Mouse (Mus musculus): ENCODE measurements at regions not wholly inside any gene's neighbourhood (a gene's known extent, or its start where the extent isn't known, plus 50 kb on each side); places are given as distances from the start of the nearest gene placed in this dataset.

- Histone ChIP-seq H3K4me3 (ENCODE audit: insufficient read depth, poor library complexity, severe bottlenecking) (no peak overlapping the region), H3ac (ENCODE audit: control insufficient read depth, insufficient read length, low read depth) (no peak overlapping the region)
- TF ChIP-seq USF1 (IDR thresholded peaks at IDR 0.05; ENCODE audit: low read depth) (no peak), CTCF (IDR thresholded peaks at IDR 0.05; ENCODE audit: control insufficient read depth, insufficient read depth, insufficient read length) (no peak)
Observed at GRCm38 (mm10) chr13:90673079-90673478, 232.1 kb downstream of the Atp6ap1l start.

GRCm38 (mm10) chr13:90661567-90662141 is 243.5 kb downstream of the Atp6ap1l start:
- TF ChIP-seq CEBPB (IDR thresholded peaks at IDR 0.05; ENCODE audit: low read depth) (no peak), FOSL1 (IDR thresholded peaks at IDR 0.05; ENCODE audit: insufficient read depth, low read length, poor library complexity, severe bottlenecking) (no peak), MYOD1 (IDR thresholded peaks at IDR 0.05; ENCODE audit: control insufficient read depth, insufficient read length, low read depth) (no peak), USF1 (IDR thresholded peaks at IDR 0.05; ENCODE audit: low read depth) (no peak), CTCF (IDR thresholded peaks at IDR 0.05; ENCODE audit: control insufficient read depth, insufficient read depth, insufficient read length) (no peak)
- Histone ChIP-seq H3K4me3 (ENCODE audit: insufficient read depth, poor library complexity, severe bottlenecking) (no peak overlapping the region), H3K79me2 (ENCODE audit: control insufficient read depth, insufficient read depth) (no peaks in the 10 kb centered on the region), H3ac (ENCODE audit: control insufficient read depth, insufficient read length, low read depth) (no peak overlapping the region), H3K27me3 (ENCODE audit: control insufficient read depth, insufficient read depth, insufficient read length) (no peaks in the 10 kb centered on the region), H3K36me3 (ENCODE audit: control insufficient read depth, insufficient read depth) (no peaks in the 10 kb centered on the region), H3K79me3 (ENCODE audit: low read depth) (no peaks in the 10 kb centered on the region)

More at GRCm38 (mm10) chr13:90673079-90673478, 232.1 kb downstream of the Atp6ap1l start:
- H3K79me2 ChIP-seq (ENCODE audit: control insufficient read depth, insufficient read depth): no peaks in the 10 kb centered on the region
- no peaks in the 10 kb centered on the region for H3K79me3 ChIP-seq (ENCODE audit: low read depth)
- H3K36me3 ChIP-seq (ENCODE audit: control insufficient read depth, insufficient read depth): no peaks in the 10 kb centered on the region
- no peaks in the 10 kb centered on the region for H3K27me3 ChIP-seq (ENCODE audit: control insufficient read depth, insufficient read depth, insufficient read length)

- Histone ChIP-seq H3K4me3 (ENCODE audit: insufficient read depth, poor library complexity, severe bottlenecking) (no peak overlapping the region), H3K79me3 (ENCODE audit: low read depth) (no peaks in the 10 kb centered on the region), H3K27me3 (ENCODE audit: control insufficient read depth, insufficient read depth, insufficient read length) (no peaks in the 10 kb centered on the region), H3ac (ENCODE audit: control insufficient read depth, insufficient read length, low read depth) (no peak overlapping the region), H3K36me3 (ENCODE audit: control insufficient read depth, insufficient read depth) (no peaks in the 10 kb centered on the region), H3K79me2 (ENCODE audit: control insufficient read depth, insufficient read depth) (no peaks in the 10 kb centered on the region)
- TF ChIP-seq CTCF (IDR thresholded peaks at IDR 0.05; ENCODE audit: control insufficient read depth, insufficient read depth, insufficient read length) (no peak), MYOG (IDR thresholded peaks at IDR 0.05; ENCODE audit: control insufficient read depth, extremely low read depth, insufficient read length) (no peak), CEBPB (IDR thresholded peaks at IDR 0.05; ENCODE audit: low read depth) (no peak), FOSL1 (IDR thresholded peaks at IDR 0.05; ENCODE audit: insufficient read depth, low read length, poor library complexity, severe bottlenecking) (no peak), MAX (IDR thresholded peaks at IDR 0.05) (no peak), MYOD1 (IDR thresholded peaks at IDR 0.05; ENCODE audit: control insufficient read depth, insufficient read length, low read depth) (no peak), USF1 (IDR thresholded peaks at IDR 0.05; ENCODE audit: low read depth) (no peak)
Observed at GRCm38 (mm10) chr13:90660950-90661349, 244.2 kb downstream of the Atp6ap1l start.

- TF ChIP-seq MYOD1 (IDR thresholded peaks at IDR 0.05; ENCODE audit: control insufficient read depth, insufficient read length, low read depth): no peak
- Histone ChIP-seq H3K36me3 (ENCODE audit: control insufficient read depth, insufficient read depth) (no peaks in the 10 kb centered on the region), H3K79me2 (ENCODE audit: control insufficient read depth, insufficient read depth) (no peaks in the 10 kb centered on the region)
Observed at GRCm38 (mm10) chr13:90659087-90659486, 246.1 kb downstream of the Atp6ap1l start.

GRCm38 (mm10) chr13:90646356-90646755 is 258.8 kb downstream of the Atp6ap1l start:
- no peak for TF ChIP-seq CTCF (IDR thresholded peaks at IDR 0.05; ENCODE audit: control insufficient read depth, insufficient read depth, insufficient read length)
- TF ChIP-seq MYOD1 (IDR thresholded peaks at IDR 0.05; ENCODE audit: control insufficient read depth, insufficient read length, low read depth): no peak
- no peak for TF ChIP-seq CEBPB (IDR thresholded peaks at IDR 0.05; ENCODE audit: low read depth)
- no peak for TF ChIP-seq MAX (IDR thresholded peaks at IDR 0.05)
- TF ChIP-seq FOSL1 (IDR thresholded peaks at IDR 0.05; ENCODE audit: insufficient read depth, low read length, poor library complexity, severe bottlenecking): no peak
- no peak for TF ChIP-seq MYOG (IDR thresholded peaks at IDR 0.05; ENCODE audit: control insufficient read depth, extremely low read depth, insufficient read length)
- no peak for TF ChIP-seq USF1 (IDR thresholded peaks at IDR 0.05; ENCODE audit: low read depth)
- H3K79me2 ChIP-seq (ENCODE audit: control insufficient read depth, insufficient read depth): no peaks in the 10 kb centered on the region
- no peaks in the 10 kb centered on the region for H3K79me3 ChIP-seq (ENCODE audit: low read depth)
- H3K27me3 ChIP-seq (ENCODE audit: control insufficient read depth, insufficient read depth, insufficient read length): no peaks in the 10 kb centered on the region
- H3K36me3 ChIP-seq (ENCODE audit: control insufficient read depth, insufficient read depth): no peaks in the 10 kb centered on the region
- no peak overlapping the region for H3ac ChIP-seq (ENCODE audit: control insufficient read depth, insufficient read length, low read depth)
- H3K4me3 ChIP-seq (ENCODE audit: insufficient read depth, poor library complexity, severe bottlenecking): no peak overlapping the region

More at GRCm38 (mm10) chr13:90659087-90659486, 246.1 kb downstream of the Atp6ap1l start:
- Histone ChIP-seq H3K79me3 (ENCODE audit: low read depth) (no peaks in the 10 kb centered on the region), H3K27me3 (ENCODE audit: control insufficient read depth, insufficient read depth, insufficient read length) (no peaks in the 10 kb centered on the region), H3ac (ENCODE audit: control insufficient read depth, insufficient read length, low read depth) (no peak overlapping the region), H3K4me3 (ENCODE audit: insufficient read depth, poor library complexity, severe bottlenecking) (no peak overlapping the region)

- no peaks in the 10 kb centered on the region for H3K36me3 ChIP-seq (ENCODE audit: control insufficient read depth, insufficient read depth)
- no peak overlapping the region for H3ac ChIP-seq (ENCODE audit: control insufficient read depth, insufficient read length, low read depth)
- no peak for TF ChIP-seq USF1 (IDR thresholded peaks at IDR 0.05; ENCODE audit: low read depth)
- no peak for TF ChIP-seq MYOG (IDR thresholded peaks at IDR 0.05; ENCODE audit: control insufficient read depth, extremely low read depth, insufficient read length)
- no peak for TF ChIP-seq CTCF (IDR thresholded peaks at IDR 0.05; ENCODE audit: control insufficient read depth, insufficient read depth, insufficient read length)
- TF ChIP-seq MYOD1 (IDR thresholded peaks at IDR 0.05; ENCODE audit: control insufficient read depth, insufficient read length, low read depth): no peak
- TF ChIP-seq CEBPB (IDR thresholded peaks at IDR 0.05; ENCODE audit: low read depth): no peak
- no peak for TF ChIP-seq FOSL1 (IDR thresholded peaks at IDR 0.05; ENCODE audit: insufficient read depth, low read length, poor library complexity, severe bottlenecking)
- no peak for TF ChIP-seq MAX (IDR thresholded peaks at IDR 0.05)
- no peaks in the 10 kb centered on the region for H3K27me3 ChIP-seq (ENCODE audit: control insufficient read depth, insufficient read depth, insufficient read length)
- no peaks in the 10 kb centered on the region for H3K79me2 ChIP-seq (ENCODE audit: control insufficient read depth, insufficient read depth)
- no peaks in the 10 kb centered on the region for H3K79me3 ChIP-seq (ENCODE audit: low read depth)
- no peak overlapping the region for H3K4me3 ChIP-seq (ENCODE audit: insufficient read depth, poor library complexity, severe bottlenecking)
Observed at GRCm38 (mm10) chr13:90644216-90644615, 260.9 kb downstream of the Atp6ap1l start.
